Mouse (Mus musculus) embryo, embryonic 10.5 days (tissue): ENCODE data around the gene Taok1.
A peak's percentile ranks its signal among the peaks of the same experiment; 100 is the strongest.
"Not testable (repeated sequence)": the region's sequence is repeated elsewhere in the genome, so short reads cannot be mapped to it uniquely, and the experiment has no call there.

ENCODE experiments used
- DNase-seq: peaks from one replicate; pipeline ENCODE4 v3.0.0-alpha.2; 2015; ENCODE audit warnings: low spot score

Gene Taok1

DNA sequence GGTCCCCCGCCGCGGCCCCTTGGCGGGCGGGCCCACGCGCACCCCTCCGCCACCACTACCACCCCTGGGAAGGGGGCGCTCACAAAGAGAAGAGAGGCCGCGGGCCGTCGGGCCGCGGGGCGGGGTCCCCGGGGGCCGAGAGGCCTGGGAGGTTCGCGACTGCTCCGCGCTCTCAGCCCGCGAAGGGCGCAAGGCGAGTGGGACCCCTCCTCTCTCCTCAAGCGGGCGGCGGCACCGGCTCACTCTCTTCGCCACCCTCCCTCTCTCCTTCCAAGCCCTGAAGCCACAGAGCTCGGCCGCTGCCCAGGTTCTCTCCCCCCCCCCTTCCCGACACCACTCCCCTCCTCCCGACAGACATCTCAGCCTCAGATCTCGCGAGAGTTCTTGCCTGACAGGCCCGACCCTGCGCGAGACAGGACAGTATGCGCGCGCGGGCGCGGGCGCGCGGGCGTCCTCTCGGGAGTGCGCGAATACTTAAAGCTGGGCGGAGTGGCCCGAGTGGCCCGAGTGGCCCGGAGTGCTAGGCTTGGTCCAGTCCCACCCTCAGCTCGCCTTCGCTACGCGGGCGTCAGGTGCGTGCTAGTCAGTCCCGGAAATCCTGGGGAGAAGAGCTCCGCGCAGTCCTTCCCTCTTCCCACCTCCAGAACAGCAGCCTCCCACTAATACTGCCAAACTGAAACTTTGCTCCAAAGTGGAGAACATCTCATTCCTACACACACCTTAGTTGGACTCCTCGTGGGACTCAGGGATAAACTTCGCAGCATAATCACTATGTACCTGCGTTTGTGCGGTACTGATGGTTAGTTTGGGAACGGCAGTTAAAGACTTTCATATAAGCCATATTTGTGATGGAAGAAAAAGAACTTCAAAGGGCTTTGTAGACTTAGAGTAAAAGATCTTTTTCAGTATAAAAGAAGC is at the start of gene Taok1:
Taok1 (minus strand) TSS at position 278 of the 918 bp plus-strand sequence.
- peak; percentile 99 for DNase-seq

DNA sequence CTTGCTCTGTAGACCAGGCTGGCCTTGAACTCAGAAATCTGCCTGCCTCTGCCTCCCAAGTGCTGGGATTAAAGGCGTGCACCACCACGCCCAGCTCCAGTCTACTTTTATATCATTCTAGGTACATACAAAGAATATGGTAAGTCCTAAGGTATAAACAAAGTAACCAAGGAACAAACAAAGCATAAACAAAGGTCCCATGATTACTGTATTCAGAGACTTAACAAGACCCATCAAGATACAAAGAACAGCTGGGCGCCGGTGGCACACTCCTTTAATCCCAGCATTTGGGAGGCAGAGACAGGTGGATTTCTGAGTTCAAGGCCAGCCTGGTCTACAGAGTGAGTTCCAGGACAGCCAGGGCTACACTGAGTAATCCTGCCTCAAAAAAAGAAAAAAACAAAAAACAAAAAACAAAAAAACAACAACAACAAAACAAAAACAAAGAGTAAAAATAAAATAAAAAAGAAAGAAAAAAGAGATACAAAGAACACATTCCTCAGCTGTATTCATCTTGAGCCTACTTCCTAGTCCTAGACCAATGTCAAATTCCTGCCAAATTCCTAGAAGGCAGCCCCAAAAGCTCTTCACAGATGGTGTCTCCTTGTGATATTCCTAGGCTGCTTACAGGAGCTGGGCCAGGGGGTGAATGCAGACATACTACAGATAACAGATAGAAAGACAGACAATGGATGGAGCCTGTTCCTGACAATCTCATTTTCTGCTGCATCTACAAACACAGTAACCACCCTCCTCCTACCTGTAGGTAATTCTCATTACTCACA is 46.0 kb upstream of the Taok1 start:
- DNase-seq: not testable (repeated sequence)

DNA sequence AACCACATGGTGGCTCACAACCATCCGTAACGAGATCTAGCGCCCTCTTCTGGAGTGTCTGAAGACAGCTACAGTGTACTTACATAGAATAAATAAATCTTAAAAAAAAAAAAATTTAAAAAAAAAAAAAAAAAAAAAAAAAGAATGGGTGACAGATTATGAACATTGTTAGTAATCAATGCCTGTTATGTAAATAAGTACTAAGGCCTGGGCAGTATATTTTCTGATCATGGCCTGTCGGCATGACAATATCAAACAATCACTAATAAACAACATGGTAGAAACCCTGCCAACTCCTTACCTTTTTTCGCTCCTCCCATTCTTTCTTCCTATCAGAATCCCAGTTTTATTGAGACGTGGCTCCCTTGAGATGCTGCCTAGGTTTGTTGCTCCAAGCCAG is 44.9 kb upstream of the Taok1 start:
- DNase-seq: no peak

DNA sequence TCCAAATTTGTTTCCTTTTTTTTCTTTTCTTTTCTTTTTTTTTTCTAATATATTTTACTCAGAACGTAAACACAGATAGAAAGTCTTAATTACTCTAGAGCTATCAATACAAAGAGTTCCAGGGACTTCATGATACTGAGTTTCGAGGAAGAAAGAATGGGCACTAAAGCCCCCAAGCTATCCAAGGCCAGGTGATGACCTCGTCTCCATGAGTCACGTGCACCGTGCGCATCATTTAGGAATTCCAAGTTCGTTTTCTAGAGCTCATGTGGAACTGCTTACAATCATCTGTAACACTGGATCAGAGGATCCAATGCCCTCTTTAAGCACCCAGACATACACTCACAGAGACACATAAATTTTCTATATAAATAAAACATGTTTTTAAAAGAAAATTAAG is 41.3 kb upstream of the Taok1 start:
- DNase-seq: no peak

DNA sequence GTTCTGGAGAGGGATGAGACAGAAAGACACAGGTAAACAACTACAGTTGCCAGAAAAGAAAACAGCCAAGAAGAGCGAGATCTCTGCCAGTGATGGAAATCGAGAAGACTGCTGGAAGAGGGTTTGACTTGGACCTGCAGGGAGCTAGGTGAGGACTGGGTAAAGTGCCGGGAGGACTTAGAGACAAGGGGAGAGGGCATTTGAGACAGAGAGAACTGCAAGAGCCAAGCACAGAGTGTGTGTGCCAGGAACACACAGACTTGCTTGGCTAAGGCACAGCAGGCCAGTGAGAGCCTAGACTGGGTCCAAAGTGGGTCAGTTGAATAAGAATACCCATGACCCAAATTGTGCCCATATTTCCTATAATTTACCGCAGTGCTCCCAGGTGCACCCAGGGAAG is 37.9 kb upstream of the Taok1 start:
- DNase-seq: no peak

DNA sequence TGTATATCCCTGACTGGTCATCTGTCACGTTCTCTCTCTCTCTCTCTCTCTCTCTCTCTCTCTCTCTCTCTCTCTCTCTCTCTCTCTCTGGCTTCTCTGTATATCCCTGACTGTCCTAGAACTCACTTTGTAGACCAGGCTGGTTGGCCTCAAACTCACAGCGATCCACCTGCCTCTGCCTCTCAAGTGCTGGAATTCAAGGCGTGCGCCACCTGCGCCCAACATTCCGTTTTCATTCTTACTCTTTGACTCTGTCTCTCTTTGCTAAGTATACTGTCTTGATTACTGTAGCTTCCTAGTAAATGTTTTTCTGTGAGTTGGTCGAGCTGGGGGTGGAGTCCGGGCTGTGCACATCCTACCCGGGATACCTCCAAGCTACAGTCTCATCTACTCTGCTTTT is 33.8 kb upstream of the Taok1 start:
- DNase-seq: no peak

DNA sequence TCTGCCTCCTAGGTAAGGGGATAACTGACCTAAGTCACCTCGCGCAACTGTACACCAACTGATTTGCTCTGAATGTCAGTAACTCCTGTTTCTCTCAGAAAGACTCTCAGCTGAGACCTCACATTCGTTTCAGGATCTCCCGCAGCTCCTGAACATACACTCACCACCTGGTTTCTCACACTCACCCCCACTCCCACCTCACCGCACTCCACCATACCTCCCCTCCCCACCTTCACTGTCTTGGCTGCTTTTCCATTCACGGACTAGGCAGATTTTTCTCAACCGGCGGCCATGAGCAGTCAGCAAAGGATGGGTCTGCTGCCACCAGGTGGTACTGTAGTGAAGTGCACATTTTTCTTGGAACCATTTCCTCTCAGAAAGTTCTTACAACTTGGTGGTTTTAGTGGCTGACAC is 22.6 kb upstream of the Taok1 start:
- peak; percentile 93 for DNase-seq

DNA sequence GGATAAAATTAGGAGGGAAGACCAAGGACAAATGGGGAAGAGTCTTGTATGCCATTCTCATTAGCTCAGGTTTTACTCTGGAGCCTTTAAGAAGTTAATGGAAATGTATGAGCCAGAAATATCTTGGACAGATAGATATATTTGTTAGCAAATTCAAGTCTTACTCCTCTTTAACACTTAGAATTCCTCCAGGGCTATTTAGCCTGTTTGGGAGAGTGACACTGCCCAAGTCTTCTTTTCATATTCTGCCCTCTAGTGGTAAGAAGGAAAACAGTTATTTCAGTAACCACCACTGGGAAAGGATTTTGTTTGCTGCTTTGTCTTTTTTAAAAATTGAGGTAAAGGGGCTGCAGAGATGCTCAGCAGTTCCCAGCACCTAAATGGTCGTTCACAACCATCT is 21.9 kb upstream of the Taok1 start:
- DNase-seq: peak; percentile 73

DNA sequence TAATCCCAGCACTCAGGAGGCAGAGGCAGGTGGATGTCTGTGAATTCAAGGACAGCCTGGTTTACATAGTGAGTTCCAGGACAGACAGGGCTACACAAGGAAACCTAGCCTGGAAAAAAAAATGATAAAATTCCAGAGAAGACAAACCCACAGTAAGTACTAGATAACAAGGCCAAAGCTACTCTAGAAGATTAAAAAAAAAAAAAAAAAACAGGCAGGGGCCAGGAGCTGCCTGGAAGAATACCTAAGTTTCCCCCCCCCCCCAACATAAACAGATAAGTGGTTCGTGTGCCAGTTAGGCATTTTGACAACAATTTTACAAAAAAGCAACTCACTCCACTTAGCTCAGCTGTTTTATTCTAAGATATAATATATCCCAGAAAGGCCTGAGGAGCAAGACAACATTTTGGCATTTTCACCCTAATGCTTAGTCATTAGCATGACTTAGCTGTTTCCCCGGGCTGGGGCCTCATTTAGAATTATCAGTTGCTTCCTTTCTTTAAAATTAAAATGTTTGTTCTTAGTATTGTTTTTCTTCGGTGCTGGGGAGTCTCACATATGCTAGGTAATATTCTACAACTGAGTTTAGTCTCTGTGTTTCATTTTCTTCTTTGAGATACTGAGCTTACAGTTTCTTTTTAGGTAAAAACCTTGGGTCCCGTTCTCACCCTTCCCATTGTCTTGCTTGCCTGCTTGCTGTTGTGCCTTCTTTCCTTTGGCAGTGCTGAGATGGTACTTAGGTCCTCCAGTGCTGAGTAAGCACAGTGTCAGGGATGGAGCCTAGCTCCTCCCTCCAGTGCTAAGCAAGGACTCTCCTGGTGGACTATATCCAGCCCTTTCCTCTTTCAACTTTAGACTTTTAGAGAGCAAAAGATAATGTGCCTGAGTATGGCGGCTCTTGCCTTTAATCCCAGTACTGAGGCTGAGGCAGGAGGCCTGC is 19.3 kb upstream of the Taok1 start:
- no peak for DNase-seq

DNA sequence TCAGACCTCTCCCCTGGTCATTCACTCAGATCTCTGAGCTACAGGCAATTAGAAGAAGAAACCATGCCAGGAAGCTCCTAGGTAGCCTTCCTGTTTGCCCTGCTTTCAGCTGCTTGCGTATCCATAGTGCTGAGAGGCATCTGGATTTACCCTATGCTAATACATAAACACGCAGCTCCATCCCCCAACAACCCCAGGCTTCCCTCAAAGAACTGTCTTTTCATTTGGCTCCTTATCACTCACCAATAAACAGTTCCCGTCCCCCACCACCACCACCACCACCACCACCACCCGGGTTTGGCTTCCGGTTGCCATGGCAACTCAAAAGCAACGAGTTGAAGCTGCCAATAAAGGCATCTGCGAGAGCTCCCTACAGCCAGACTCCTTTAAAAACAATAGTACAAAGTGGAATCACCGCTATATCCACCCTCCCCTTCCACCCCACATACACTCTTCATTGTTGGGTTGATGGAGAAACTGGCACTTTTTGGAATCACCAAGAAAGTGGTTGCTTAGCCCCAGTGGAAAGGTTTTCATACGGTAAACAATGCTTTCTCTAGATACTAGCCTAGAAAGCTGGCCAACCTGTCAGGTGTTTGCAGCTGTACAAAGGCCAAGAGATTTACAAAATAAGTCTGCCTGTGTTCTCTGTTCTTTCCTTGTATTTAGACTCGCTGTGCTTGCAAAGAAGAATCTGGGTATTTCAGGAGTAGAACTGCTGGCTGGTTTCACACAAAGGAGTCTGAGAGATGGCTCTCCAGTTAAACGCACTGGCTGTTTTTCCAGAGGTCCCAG is 17.6 kb upstream of the Taok1 start:
- peak; percentile 76 for DNase-seq

DNA sequence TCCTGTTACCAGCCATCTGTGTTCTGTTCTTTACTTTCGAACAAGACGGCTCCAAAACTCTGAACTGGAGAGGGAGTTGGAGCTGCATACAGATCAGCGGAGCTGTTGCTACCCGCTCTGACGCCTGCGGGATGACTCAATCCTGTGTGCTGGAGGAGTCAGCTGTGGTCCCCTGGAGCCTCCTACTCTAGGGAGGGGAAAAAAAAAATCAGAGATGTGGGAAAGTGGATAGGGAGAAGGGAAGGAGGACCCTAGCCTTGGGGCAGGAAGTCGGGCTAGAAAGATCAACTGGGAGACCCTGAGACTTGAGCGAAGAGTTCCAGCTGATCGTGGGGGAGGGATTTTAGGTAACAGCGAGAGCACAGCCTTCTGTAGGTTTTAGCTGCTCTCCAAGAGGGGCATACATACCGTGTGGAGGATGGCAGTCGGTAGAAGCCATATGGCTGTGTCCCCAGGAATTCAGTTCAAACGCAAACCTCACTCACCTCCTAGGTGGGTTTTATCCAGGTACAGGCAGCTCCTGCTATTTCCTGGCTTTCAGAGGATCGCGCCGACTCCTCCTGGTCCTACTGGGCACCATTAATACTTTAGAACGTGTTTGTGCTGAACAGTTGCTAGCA is 16.9 kb upstream of the Taok1 start:
- peak; percentile 54 for DNase-seq

DNA sequence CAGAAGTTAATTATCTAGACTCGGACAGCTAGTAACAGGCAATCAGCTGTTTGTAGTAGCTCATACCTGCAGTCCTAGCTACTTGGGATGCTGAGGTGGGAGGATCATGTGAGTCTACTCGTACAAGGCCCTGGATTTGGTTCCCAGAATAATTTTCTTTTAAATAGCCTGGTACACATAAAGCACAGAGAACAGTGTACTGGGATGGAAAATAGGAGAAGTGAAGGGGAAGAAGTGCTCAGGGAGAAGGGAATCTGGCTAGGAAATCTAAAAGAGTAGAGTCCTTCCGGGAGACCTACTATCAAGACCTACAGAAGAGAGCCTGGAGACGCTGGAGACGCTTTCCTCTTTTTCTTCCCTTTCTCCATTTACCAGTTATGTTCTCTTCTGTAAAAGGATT is 16.4 kb upstream of the Taok1 start:
- DNase-seq: no peak

DNA sequence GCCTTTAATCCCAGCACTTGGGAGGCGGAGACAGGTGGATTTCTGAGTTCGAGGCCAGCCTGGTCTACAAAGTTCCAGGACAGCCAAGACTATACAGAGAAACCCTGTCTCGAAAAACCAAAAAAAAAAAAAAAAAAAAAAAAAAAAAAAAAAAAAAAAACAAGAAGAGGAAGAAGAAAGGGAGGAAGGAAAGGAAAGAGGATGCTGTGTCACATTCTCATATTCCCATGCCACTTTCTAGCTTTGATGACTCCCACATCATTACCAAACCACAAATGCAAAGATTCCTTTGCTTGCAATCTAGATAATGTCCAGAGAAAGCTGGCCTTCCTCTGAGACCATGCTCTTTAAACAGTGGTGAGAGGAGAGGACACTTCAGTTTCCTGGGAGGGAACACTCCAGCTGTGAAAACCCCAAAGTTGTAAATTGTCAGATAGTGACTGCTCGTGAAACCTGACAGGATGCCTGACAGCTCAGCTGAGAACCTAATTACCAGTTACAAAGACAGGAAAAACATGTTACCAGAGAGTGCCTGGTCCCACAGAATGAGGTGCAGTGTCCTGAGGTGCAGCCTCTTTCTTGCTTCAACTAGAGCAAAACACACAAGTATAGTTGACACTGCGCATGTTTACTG is 14.4 kb upstream of the Taok1 start:
- DNase-seq: no peak

DNA sequence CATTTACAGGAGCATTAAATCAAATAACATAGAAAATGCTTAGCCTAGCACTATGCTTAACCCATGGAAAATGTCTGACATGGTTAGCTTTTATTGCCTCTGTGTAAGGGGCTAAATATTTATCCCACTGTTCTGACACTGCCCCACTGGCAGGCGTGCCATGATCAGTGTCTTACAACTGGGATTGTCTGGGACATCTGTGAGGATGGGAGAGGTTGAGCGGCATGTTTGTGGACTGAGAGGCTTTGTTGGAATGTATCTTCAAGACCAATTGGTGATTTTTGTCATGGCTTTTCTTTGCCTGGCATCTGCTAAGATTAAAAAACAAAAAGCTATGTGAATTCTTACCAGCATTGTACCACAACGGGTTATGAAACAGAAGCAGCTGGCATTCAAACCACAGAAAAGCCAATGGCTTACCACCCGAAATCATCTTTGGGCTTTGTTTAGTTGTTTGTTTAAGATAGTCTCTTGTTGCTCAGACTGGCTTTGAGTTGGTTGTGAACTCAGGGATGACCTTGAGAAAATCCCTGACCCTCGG is 7.5 kb upstream of the Taok1 start:
- no peak for DNase-seq

DNA sequence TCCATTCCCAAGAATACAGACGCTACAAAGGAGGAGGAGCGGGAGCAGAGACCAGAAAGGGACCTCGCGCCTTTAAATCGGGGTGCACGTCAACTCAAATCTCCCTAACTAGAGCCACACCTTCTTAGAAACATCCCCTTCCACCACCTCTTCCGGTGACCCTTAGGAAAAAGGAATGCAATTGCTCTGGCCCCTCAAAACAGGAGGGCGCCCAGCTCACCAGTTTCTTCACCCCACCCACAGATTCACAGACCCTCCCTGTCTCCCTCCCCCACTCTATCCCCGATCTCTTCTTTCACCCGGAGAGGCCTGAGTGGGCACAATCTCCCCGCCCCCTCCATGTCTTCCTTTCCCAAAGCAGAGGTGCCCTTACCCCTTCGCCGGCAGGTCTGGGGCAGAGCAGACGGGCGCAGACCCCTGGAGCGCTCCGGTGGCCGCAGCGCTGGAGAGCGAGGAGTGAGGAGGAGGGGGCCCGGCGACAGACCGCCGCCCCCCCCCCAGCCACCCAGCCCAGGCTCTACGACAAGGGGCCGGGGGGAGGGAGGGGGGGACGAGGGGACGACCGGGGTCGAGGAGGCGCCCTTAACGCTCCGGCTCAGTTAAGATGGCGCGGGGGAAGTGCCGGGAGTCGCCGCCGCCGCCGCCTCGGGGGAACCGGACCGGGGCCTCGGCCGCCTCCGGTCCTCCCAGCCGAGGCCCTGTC is 629 bp downstream of the Taok1 start:
- DNase-seq: peak; percentile 64

DNA sequence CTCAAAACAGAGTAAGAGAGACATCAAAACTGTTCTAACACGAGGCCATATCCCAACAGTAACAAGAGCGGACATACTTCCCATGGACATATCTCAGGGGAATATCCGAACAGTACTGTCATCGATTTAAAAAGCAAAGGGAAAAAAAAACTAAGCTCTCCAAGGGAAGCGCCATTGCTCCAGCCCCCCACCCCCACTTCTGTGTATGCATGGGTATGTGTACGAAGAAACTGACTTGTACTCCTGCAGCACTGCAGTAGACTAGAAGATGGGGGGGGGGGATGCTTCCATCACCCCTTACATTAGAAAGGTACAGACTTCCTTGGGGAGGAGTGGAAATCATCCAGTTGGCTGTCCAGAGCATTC is 1.2 kb downstream of the Taok1 start:
- DNase-seq: no peak

DNA sequence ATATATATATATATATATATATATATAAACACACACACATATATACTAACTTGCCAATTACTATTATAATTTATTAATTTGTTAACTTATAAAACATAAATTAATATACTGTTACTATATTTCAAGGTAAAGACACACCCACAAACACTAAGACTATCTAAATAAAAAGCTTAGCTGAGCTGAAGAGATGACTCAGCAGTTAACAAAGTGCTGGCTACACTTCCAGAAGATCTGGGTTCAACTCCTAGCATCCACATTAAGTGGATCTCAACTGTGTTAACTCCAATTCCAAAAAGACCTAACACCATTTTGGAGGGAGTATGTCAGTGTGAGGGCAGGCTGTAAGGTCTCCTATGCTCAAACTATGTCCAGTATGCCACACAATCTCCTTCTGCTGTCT is 10.3 kb downstream of the Taok1 start:
- DNase-seq: no peak

DNA sequence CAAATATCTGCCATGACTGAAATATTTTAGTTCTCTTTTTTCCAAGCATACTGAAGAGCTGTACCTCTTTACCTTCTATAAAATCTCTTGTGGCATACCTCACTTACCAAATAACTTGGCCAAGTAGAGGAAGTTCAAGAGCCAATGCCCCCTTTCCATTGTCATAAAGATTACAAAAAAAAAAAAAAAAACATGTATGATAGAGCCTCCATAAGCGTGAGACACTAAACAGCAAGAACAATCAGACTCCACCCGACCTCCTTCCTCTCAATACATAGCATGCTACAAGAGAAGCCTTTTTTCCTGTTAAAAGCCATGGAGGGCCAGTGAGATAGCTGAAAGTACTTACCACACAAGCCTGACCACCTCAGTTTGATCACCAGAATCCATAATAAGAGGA is 16.2 kb downstream of the Taok1 start:
- DNase-seq: no peak

DNA sequence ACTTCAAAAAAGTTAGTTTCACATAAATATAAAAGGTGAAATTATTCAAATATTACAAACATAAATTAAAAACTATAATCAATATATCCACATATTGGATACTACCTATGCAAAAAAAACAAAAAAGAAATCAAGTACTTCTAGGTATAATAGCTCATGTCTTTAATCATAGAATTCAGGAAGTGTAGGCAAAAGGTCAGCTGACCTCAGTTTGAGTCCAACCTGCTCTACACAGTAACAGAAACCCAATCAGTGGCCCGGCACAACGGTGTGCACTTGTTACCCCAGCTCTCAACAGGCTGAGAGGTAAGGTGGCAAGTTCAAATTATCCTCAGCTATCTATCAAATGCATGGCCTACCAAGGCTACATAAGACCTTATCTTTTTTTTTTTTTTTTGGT is 16.8 kb downstream of the Taok1 start:
- DNase-seq: no peak

DNA sequence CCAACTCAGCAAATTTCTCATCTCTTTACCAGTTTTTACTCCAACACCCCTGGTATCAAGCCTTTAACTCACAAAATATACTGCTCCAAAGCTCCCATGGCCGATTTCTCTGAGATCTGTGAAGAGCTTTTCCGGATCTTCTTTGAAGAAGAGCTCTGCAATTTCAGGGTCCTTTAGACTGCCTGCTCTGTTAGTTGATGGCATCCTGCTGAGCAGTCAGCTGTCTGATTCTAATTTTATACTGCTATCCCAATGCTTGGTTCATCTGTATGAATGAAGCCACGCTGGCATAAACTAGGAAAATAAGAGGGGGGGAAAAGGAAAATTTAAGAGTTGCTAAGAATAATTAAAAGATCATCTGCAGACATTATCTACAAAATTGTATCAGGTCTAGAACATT is 22.4 kb downstream of the Taok1 start:
- DNase-seq: no peak
